Mouse (Mus musculus) ES-Bruce4 (cell line): ENCODE measurements at regions not wholly inside any gene's neighbourhood (a gene's known extent, or its start where the extent isn't known, plus 50 kb on each side); places are given as distances from the start of the nearest gene placed in this dataset.

Experiments used
- EP300 ChIP-seq: IDR thresholded peaks from 2 replicates; pipeline ENCODE4 v1.6.1; 2011; ENCODE audit warnings: low read depth, low read length; ENCODE audit not compliant: insufficient read depth
- POLR2A ChIP-seq: IDR thresholded peaks from one replicate; pipeline ENCODE4 v1.8.1; 2011; ENCODE audit warnings: low read length; ENCODE audit not compliant: insufficient read depth

DNA sequence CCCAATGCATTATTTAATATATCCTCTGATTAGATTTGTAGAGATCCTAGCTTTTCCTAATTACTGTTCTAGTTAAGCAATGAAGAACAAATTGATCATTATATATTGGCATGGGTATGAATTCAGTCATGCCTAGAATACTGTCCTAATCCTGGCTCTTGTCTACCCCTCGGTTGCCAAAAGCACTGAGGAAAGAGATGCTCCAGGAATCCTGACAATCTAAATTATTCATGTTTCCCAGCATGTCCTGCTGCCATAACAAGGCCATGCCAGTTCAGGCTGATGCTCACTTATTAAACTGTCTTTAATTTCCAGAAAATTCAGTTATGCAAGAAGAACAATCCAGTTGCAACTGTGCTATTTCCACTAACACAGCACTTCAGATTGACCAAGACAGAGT, 335.1 kb upstream of the Gm11042 start:
- TF ChIP-seq POLR2A (no peak), EP300 (no peak)
